Mouse (Mus musculus) heart, adult 18-20 months (tissue): ENCODE results near the gene Cers3. TPM values are rescaled to one million over a fixed set of nuclear protein-coding genes. Genes with fewer than 3 reads are reported as not detected.

Experiments used
- DNase-seq, 2 experiments: peaks; one replicate each; pipeline ENCODE4 v3.0.0; 2021 to 2022; ENCODE audit warnings: mixed read lengths in 1 of 2
- total RNA-seq, 2 experiments: library from RNA; stranded (reverse); gene quantifications; 2 replicates each; pipeline ENCODE4 v1.2.3; 2021

Gene Cers3
- total RNA-seq, 2 experiments from 2014 or later: 0.15 TPM; not detected in 1

GRCm38 (mm10) chr7:66779944-66780942, 36.9 kb downstream of the Cers3 start:
- DNase-seq: no peak

DNA sequence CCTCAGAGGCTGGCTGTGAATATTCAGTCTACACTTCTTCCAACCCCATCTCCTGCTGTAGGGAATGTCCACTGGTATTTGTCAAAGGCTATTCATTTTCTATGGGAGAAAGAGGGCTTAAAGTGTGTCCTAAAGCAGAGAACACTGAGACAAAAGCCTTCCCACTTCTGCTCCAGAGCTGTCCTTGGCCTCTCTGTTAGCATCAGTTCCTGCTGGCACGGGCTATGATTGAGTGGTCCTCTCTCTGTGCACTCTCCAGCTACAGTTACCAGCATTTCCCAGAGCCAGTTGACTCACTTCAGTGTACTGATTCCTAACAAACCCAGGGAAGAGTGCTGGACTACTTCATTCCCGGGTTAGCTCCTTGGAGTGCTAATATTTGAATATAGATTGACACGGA, 43.2 kb downstream of the Cers3 start:
- DNase-seq: no peak

DNA sequence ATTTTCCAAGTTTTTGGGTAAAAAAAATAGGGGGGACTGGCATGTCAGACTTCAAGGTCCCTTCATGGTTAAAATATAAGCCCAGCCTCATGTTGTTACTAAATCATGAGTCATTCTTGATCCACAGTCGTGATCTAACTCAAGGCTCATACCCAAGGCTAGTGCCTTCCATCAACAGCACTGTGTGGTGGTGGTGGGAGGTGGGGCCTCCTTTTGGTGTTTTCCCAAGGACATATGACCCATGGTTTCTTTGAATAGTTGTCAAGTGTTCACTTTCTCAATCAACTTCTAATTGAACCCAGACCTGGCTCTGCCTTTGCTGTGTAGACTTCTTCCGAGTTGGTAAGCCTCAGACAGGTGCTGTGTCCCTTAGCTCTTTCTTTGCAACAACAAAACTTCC, 44.5 kb downstream of the Cers3 start:
- no peak for DNase-seq

GRCm38 (mm10) chr7:66789860-66790748, 46.8 kb downstream of the Cers3 start:
- DNase-seq: peak; percentile 26 to 28

GRCm38 (mm10) chr7:66791022-66791421, 47.7 kb downstream of the Cers3 start:
- no peak for DNase-seq

- no peak for DNase-seq
These were observed 53.6 kb downstream of the Cers3 start for GRCm38 (mm10) chr7:66796909-66797308.

DNA sequence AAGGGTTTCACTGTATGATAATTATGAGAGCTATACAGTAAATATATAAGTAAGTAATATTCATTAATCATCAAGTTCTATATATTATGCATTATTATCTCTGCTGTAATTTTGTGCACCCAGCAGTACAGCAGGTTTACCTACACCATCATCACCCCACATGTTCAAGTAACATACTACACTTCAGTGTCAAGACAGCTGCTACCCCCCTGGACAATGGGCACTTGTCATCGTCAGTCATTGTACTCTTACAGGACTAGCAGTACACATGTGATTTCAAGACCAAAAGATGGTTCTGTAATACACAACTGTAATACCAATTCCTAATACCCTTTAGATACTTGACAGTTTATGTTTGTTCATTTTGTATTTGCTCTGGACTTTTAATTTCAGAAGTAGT, 54.0 kb downstream of the Cers3 start:
- no peak for DNase-seq

- DNase-seq: no peak
These were observed 55.5 kb downstream of the Cers3 start for GRCm38 (mm10) chr7:66798826-66799225.

- DNase-seq: peak; percentile 46 to 62
These were observed 57.5 kb downstream of the Cers3 start for GRCm38 (mm10) chr7:66800784-66801183.

DNA sequence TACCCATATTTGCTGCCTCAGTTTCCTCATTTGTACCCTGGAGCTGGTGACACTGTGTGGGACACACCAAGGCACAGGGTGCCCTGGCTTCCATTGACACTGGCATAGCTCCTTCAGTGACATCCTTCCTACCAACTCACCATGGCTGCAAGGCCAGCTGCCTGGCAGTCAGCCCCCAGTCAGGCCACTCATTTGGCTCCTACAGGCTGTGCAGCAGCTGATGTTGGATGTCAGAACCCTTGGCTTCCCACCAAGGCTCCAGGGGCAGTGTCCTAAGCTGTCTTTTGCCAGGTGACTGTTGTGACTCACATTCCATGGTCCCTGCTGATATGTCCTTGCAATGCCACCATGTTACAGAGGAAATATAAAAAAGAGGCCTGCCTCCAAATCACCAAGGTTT, 58.5 kb downstream of the Cers3 start:
- DNase-seq: peak; percentile 73 to 85

GRCm38 (mm10) chr7:66803798-66804197, 60.5 kb downstream of the Cers3 start:
- DNase-seq: no peak

DNA sequence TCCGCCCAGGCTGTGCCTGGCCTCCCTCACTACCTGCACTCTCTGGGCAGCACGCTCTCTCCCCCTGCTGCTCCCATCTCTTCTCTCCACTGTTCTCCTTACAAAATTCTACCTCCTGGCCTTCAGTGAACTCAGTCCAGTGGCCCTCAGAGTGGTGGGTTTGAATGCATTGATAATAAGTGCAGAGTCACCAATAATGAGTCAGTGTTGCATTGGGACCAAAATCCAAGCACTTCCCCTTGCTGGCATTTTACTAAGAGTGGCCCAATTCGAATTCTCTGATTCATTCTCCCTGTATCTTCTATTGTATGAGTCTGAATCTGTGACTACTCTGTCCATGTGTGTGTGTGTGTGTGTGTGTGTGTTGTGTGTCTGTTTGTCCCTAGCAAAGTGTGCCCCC, 63.5 kb downstream of the Cers3 start:
- DNase-seq: no peak

DNA sequence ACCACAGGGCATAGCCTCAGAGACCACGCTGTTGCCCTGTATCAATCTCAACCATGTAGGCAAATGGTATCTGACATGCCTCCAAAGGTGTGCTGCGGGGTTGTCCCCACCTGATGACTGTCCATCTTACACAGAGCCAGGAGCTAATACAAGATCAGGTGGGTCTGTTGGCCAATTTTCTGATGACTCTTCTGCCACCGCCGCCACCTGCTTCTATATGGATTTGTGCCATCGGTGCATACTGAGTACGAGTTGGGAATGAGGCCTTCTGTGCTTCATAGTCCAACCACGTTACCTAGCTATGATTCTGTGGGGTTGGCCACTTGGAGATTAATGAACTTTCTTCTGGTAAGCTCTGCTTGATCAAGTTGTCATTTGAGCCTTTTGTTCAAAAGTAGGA, 67.1 kb downstream of the Cers3 start:
- DNase-seq: no peak

GRCm38 (mm10) chr7:66811294-66811693, 68.0 kb downstream of the Cers3 start:
- DNase-seq: no peak

- DNase-seq: no peak
These were observed 69.0 kb downstream of the Cers3 start for GRCm38 (mm10) chr7:66812289-66812688.

- DNase-seq: no peak
These were observed 69.4 kb downstream of the Cers3 start for GRCm38 (mm10) chr7:66812737-66813136.

- DNase-seq: no peak
These were observed 69.9 kb downstream of the Cers3 start for GRCm38 (mm10) chr7:66813172-66813571.

DNA sequence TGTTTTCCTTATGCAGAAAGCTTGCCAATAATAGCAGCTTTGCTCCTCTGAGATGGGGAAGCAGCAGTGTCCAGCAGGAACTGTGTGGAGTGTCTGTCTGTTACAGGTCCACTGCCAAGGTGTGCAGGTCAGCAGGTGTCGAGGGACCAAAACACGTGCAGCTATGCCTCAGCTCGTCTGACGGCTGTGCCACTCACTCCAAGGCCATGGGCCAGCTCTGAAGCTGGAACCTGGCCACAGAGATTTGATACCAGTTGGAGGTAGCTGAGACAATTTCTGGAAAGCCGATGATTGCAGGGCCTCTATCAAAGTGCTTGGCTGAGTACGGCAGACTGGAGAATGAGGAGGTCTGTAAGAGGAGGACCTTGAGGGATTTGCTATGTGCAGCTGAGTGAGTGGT, 72.2 kb downstream of the Cers3 start:
- DNase-seq: peak; percentile 17 to 27

DNA sequence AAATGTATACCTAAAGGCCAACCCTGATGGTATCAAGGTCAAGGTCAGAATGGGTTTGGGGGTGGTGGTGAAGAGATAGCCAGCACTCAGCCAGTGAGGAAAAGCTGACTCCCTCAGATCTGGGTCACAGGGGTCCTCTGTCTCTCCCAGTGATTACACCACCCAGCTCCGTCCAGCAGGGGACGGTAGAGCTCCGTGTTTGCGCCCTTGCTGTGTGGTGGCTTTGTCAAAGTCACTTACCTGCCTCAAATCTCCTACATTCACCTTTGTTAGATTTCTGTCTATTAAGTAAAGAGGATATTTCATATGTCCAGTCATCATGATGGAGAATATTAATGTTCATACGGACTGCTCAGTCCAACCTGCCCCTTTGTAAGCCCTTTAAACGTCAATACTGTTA, 76.7 kb downstream of the Cers3 start:
- DNase-seq: peak; percentile 23 to 78

DNA sequence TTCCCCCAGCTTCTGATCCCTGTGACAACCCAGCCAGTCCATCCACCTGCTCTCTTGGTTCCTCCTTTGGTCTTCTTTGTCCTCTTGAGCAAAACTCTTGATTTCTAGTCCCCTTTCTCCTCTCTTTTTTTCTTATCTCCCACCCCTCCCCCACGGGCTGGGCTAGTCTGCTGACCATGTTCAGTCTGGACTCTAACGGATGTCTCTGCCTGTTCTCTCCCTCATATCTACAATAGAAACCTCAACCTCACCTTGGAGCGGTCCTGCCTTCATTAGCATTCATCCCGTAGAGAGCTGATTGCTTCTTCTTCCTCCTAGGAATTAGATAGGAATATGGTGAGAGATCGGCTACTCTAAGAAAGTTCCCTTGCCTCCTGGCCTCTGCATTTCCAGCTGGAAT, 87.5 kb downstream of the Cers3 start:
- no peak for DNase-seq

DNA sequence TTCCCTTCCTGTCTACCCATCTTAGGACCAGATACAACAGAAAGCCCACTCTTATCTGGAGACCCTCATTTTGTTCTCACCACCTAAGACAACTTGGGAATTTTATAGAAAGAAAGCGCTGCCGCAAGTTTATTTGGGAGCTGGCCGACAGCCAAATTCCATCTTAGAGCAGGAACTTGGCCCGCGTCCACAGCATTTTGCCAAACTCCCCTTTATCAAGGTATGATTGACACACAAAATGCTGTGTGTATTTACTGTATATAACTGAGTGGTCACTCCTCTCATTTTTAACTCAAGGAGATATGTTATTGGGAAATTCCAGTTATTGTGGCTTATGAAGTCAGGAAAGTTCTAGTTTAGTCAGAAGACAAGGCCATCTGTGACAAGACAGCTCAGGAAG, 88.0 kb downstream of the Cers3 start:
- DNase-seq: peak; percentile 36 to 55

- peak; percentile 91 to 95 for DNase-seq
These were observed 96.2 kb downstream of the Cers3 start, which contains the start of gene Adamts17 for GRCm38 (mm10) chr7:66839463-66840007. Adamts17 (plus strand) TSS chr7:66839735.
